Mouse (Mus musculus) CH12.LX (cell line): ENCODE measurements around the gene Entpd2. TPM values are rescaled to one million over a fixed set of nuclear protein-coding genes. Genes with fewer than 3 reads are reported as not detected.
A peak's percentile ranks its signal among the peaks of the same experiment; 100 is the strongest.
"Not testable (repeated sequence)": the region's sequence is repeated elsewhere in the genome, so short reads cannot be mapped to it uniquely, and the experiment has no call there.

Experiments
- DNase-seq: peaks from one replicate; pipeline ENCODE4 v3.0.0-alpha.2; 2013; ENCODE audit errors: extremely low read depth
- H3K27ac ChIP-seq: 2 replicates; pipeline ENCODE4 v1.5.1; 2012; ENCODE audit warnings: low read depth, mild to moderate bottlenecking, control low read depth, moderate library complexity; ENCODE audit not compliant: insufficient read depth
- H3K27me3 ChIP-seq: replicated peaks from 2 replicates; pipeline ENCODE3; 2012; ENCODE audit warnings: inconsistent platforms
- H3K36me3 ChIP-seq, 2 experiments: replicated peaks in 1 of 2; 2 replicates each; pipeline versions ENCODE3 to v1.6.1; 2012; ENCODE audit warnings: inconsistent platforms in 1 of 2, low read length in 1 of 2, mild to moderate bottlenecking in 1 of 2, mixed read lengths in 1 of 2, moderate library complexity in 1 of 2; ENCODE audit not compliant: control insufficient read depth in 1 of 2, insufficient read depth in 1 of 2
- H3K4me1 ChIP-seq, 2 experiments: 2 replicates each; pipeline ENCODE4 v1.6.1; 2012; ENCODE audit warnings: inconsistent platforms in 1 of 2, moderate library complexity in 1 of 2; ENCODE audit not compliant: insufficient read depth in 2 of 2, control insufficient read depth in 1 of 2
- H3K4me2 ChIP-seq: 2 replicates; pipeline ENCODE4 v1.6.1; 2012; ENCODE audit warnings: low read depth, mild to moderate bottlenecking, control low read depth; ENCODE audit not compliant: poor library complexity, insufficient read depth, severe bottlenecking
- H3K4me3 ChIP-seq, 3 experiments: fragments of 150-350 bp in 1 of 3; sonication (generic) in 1 of 3; replicated peaks in 1 of 3; 2 replicates each; pipeline versions ENCODE3 to v1.5.1; 2011 to 2012; ENCODE audit warnings: low read depth in 2 of 3, low read length in 2 of 3, mild to moderate bottlenecking in 2 of 3, moderate library complexity in 2 of 3, control low read depth in 1 of 3, improper control_type of control experiment in 1 of 3, inconsistent platforms in 1 of 3, mixed read lengths in 1 of 3; ENCODE audit not compliant: poor library complexity in 1 of 3
- H3K79me2 ChIP-seq: replicated peaks from 2 replicates; pipeline ENCODE4 v1.6.1; 2012; ENCODE audit warnings: mild to moderate bottlenecking, moderate library complexity; ENCODE audit not compliant: control insufficient read depth, poor library complexity, insufficient read depth, severe bottlenecking; ENCODE audit errors: extremely low read depth
- H3K9ac ChIP-seq: 2 replicates; pipeline ENCODE4 v1.6.1; 2012; ENCODE audit warnings: low read depth, mild to moderate bottlenecking, control low read depth, moderate library complexity; ENCODE audit not compliant: insufficient read depth
- H3K9me3 ChIP-seq: replicated peaks from 2 replicates; pipeline ENCODE3; 2012; ENCODE audit warnings: low read length, inconsistent platforms, mixed read lengths
- BHLHE40 ChIP-seq: IDR thresholded peaks from 2 replicates; pipeline ENCODE4 v1.6.1; 2011; ENCODE audit warnings: mild to moderate bottlenecking, low read depth, low read length, improper control_type of control experiment
- CHD1 ChIP-seq: IDR thresholded peaks from 2 replicates; pipeline ENCODE4 v1.6.1; 2012; ENCODE audit warnings: low read depth, low read length, improper control_type of control experiment, inconsistent platforms
- CHD2 ChIP-seq: IDR thresholded peaks from 2 replicates; pipeline ENCODE4 v1.6.1; 2011; ENCODE audit warnings: low read length, improper control_type of control experiment
- CTCF ChIP-seq, 2 experiments: IDR thresholded peaks in 1 of 2; conservative IDR thresholded peaks in 1 of 2; 2 replicates each; pipeline ENCODE4 v1.5.1; 2011 to 2012; ENCODE audit warnings: low read depth in 2 of 2, low read length in 2 of 2, improper control_type of control experiment in 1 of 2, inconsistent platforms in 1 of 2, mild to moderate bottlenecking in 1 of 2, moderate library complexity in 1 of 2
- E2F4 ChIP-seq: IDR thresholded peaks from 2 replicates; pipeline ENCODE4 v1.6.1; 2011; ENCODE audit warnings: low read depth, low read length, improper control_type of control experiment; ENCODE audit not compliant: insufficient replicate concordance
- EP300 ChIP-seq: IDR thresholded peaks from 2 replicates; pipeline ENCODE4 v1.6.1; 2011; ENCODE audit warnings: low read length, improper control_type of control experiment
- ETS1 ChIP-seq: conservative IDR thresholded peaks from 2 replicates; pipeline ENCODE4 v1.6.1; 2012; ENCODE audit warnings: low read depth, mild to moderate bottlenecking, inconsistent platforms, low read length, improper control_type of control experiment, moderate library complexity
- GABPA ChIP-seq: IDR thresholded peaks from 2 replicates; pipeline ENCODE4 v1.6.1; 2012; ENCODE audit warnings: low read depth, low read length, improper control_type of control experiment, inconsistent platforms; ENCODE audit not compliant: insufficient replicate concordance
- HCFC1 ChIP-seq: IDR thresholded peaks from 2 replicates; pipeline ENCODE4 v1.6.1; 2012; ENCODE audit warnings: low read depth, mild to moderate bottlenecking, inconsistent platforms, low read length, improper control_type of control experiment
- IRF4 ChIP-seq: IDR thresholded peaks from 2 replicates; pipeline ENCODE4 v1.6.1; 2014; ENCODE audit warnings: low read depth, mild to moderate bottlenecking, inconsistent platforms, low read length, improper control_type of control experiment
- JUN ChIP-seq: IDR thresholded peaks from 2 replicates; pipeline ENCODE4 v1.6.1; 2011; ENCODE audit warnings: low read depth, mild to moderate bottlenecking, low read length, improper control_type of control experiment, moderate library complexity; ENCODE audit not compliant: insufficient read depth
- JUND ChIP-seq: conservative IDR thresholded peaks from 2 replicates; pipeline ENCODE4 v1.6.1; 2011; ENCODE audit warnings: low read depth, low read length, improper control_type of control experiment
- KAT2A ChIP-seq: IDR thresholded peaks from 2 replicates; pipeline ENCODE4 v1.6.1; 2012; ENCODE audit warnings: low read length, improper control_type of control experiment, inconsistent platforms; ENCODE audit not compliant: insufficient replicate concordance
- MAX ChIP-seq: IDR thresholded peaks from 2 replicates; pipeline ENCODE4 v1.6.1; 2011; ENCODE audit warnings: low read length, improper control_type of control experiment
- MAZ ChIP-seq: IDR thresholded peaks from 2 replicates; pipeline ENCODE4 v1.6.1; 2012; ENCODE audit warnings: low read depth, mild to moderate bottlenecking, inconsistent platforms, low read length, improper control_type of control experiment, moderate library complexity
- MEF2A ChIP-seq: IDR thresholded peaks from 2 replicates; pipeline ENCODE4 v1.6.1; 2014; ENCODE audit warnings: low read depth, mild to moderate bottlenecking, inconsistent platforms, low read length, improper control_type of control experiment, borderline replicate concordance
- MXI1 ChIP-seq: IDR thresholded peaks from 2 replicates; pipeline ENCODE4 v1.6.1; 2011; ENCODE audit warnings: mild to moderate bottlenecking, low read depth, low read length, improper control_type of control experiment
- MYC ChIP-seq: IDR thresholded peaks from 2 replicates; pipeline ENCODE4 v1.6.1; 2011; ENCODE audit warnings: low read depth, mild to moderate bottlenecking, improper control_type of control experiment, low read length
- NELFE ChIP-seq: IDR thresholded peaks from 2 replicates; pipeline ENCODE4 v1.6.1; 2011; ENCODE audit warnings: low read depth, low read length, improper control_type of control experiment
- PAX5 ChIP-seq: IDR thresholded peaks from 2 replicates; pipeline ENCODE4 v1.6.1; 2012; ENCODE audit warnings: low read length, inconsistent platforms, mixed read lengths
- POLR2AphosphoS2 ChIP-seq: IDR thresholded peaks from 2 replicates; pipeline ENCODE4 v1.6.1; 2011; ENCODE audit warnings: low read depth, low read length, improper control_type of control experiment
- RAD21 ChIP-seq: IDR thresholded peaks from 2 replicates; pipeline ENCODE4 v1.6.1; 2011; ENCODE audit warnings: low read depth, mild to moderate bottlenecking, low read length, improper control_type of control experiment, moderate library complexity
- SMC3 ChIP-seq: IDR thresholded peaks from 2 replicates; pipeline ENCODE4 v1.6.1; 2011; ENCODE audit warnings: low read depth, low read length, improper control_type of control experiment
- TBP ChIP-seq: conservative IDR thresholded peaks from 2 replicates; pipeline ENCODE4 v1.6.1; 2011; ENCODE audit warnings: low read depth, low read length, improper control_type of control experiment
- TCF12 ChIP-seq: IDR thresholded peaks from 2 replicates; pipeline ENCODE4 v1.6.1; 2014; ENCODE audit warnings: low read depth, mild to moderate bottlenecking, inconsistent platforms, low read length, improper control_type of control experiment
- UBTF ChIP-seq: IDR thresholded peaks from 2 replicates; pipeline ENCODE4 v1.6.1; 2012; ENCODE audit warnings: low read depth, mild to moderate bottlenecking, inconsistent platforms, low read length, improper control_type of control experiment, moderate library complexity
- ZC3H11A ChIP-seq: IDR thresholded peaks from 2 replicates; pipeline ENCODE4 v1.6.1; 2012; ENCODE audit warnings: low read depth, mild to moderate bottlenecking, inconsistent platforms, low read length, improper control_type of control experiment
- ZMIZ1 ChIP-seq: IDR thresholded peaks from 2 replicates; pipeline ENCODE4 v1.6.1; 2012; ENCODE audit warnings: low read depth, mild to moderate bottlenecking, inconsistent platforms, low read length, improper control_type of control experiment
- ZNF384 ChIP-seq: IDR thresholded peaks from 2 replicates; pipeline ENCODE4 v1.6.1; 2012; ENCODE audit warnings: low read depth, low read length, improper control_type of control experiment, inconsistent platforms
- dilution Hi-C: fragments of 300-500 bp; cut with MboI; formaldehyde crosslinking; loops from 2 replicates; pipeline ENCODE4 v1.14.3; 2020; ENCODE audit warnings: low sequenced_read_pairs; ENCODE audit not compliant: extremely low pct_unique_long_range_greater_than_20kb, extremely low pct_ligation_motif_present
- in situ Hi-C: fragments of 300-500 bp; cut with MboI; formaldehyde crosslinking; loops from 3 replicates; pipeline ENCODE4 v1.14.3; 2019; ENCODE audit warnings: low sequenced_read_pairs, low pct_ligation_motif_present, low pct_unique_long_range_greater_than_20kb, mixed read lengths
- polyA plus RNA-seq: library from polyadenylated mRNA; unstranded; fragments of >175 nt; gene quantifications from 2 replicates; pipeline ENCODE4 v1.2.1, GENCODE M21; 2012; ENCODE audit warnings: low read depth; ENCODE audit not compliant: insufficient read length
- total RNA-seq, 2 experiments: library from RNA; depleted of rRNA; stranded (reverse); fragments of 300-350 nt in 1 of 2; fragments of >200 nt in 1 of 2; gene quantifications; 2 replicates each; pipeline ENCODE4 v1.2.3; 2012 to 2014

The Entpd2 gene
- total and polyA plus RNA-seq, 3 experiments = not detected

GRCm38 (mm10) chr2:25413436-25413835 is 17.8 kb downstream of the Entpd2 start:
- peaks cover 66% of the 10 kb centered on the region for H3K27me3 ChIP-seq
- H3K79me2 ChIP-seq, H3K4me1 ChIP-seq, DNase-seq, in situ Hi-C loops, H3K36me3 ChIP-seq, H3K4me2 ChIP-seq, H3K9me3 ChIP-seq, H3K9ac ChIP-seq, dilution Hi-C loops, H3K4me3 ChIP-seq, H3K27ac ChIP-seq: not testable (repeated sequence)
- TF ChIP-seq CTCF (conservative IDR thresholded peaks at IDR 0.05 in 1 of 2, IDR thresholded peaks at IDR 0.05 in 1 of 2; ENCODE audit: low read depth in 2 of 2, low read length in 2 of 2) = peak in 1 of 2 experiments; percentile 52; a peak in 2 of 4 replicates
- TF ChIP-seq RAD21 = peak; percentile 26

GRCm38 (mm10) chr2:25417426-25417825 is 21.8 kb downstream of the Entpd2 start:
- dilution Hi-C loops = no loop called here

GRCm38 (mm10) chr2:25421896-25422295 is 26.2 kb downstream of the Entpd2 start:
- Histone ChIP-seq H3K4me3 (no peak overlapping the region), H3K36me3 (no peaks in the 10 kb centered on the region), H3K9ac (no peak overlapping the region), H3K79me2 (no peaks in the 10 kb centered on the region), H3K27me3 (peaks cover 16% of the 10 kb centered on the region), H3K27ac (no peak overlapping the region), H3K4me2 (0 out of 2 replicates have a peak overlapping the region, but pooled peaks have one; percentile 30), H3K9me3 (peaks cover 3% of the 10 kb centered on the region), H3K4me1 (peaks cover 19 to 54% of the 10 kb centered on the region in 2 experiments)
- DNase-seq = peak; percentile 77
- in situ Hi-C loops (loop anchor here (10.0 kb wide), 1 partner anchor 133 kb away; the partner anchor contains the start of gene Edf1), dilution Hi-C loops (no loop called here)
- TF ChIP-seq E2F4 (no peak), MAZ (peak; percentile 91), UBTF (no peak), ETS1 (no peak), HCFC1 (no peak), CHD2 (peak; percentile 81), ZMIZ1 (no peak), KAT2A (no peak), GABPA (no peak), TBP (no peak), SMC3 (peak; percentile 86), ZC3H11A (peak; percentile 27; the same call in 1 of the 2 replicates), MXI1 (no peak), NELFE (no peak), PAX5 (no peak), TCF12 (no peak), RAD21 (peak; percentile 74), IRF4 (no peak), EP300 (no peak)

More at GRCm38 (mm10) chr2:25417426-25417825, 21.8 kb downstream of the Entpd2 start:
- Histone ChIP-seq H3K4me3 (no peak overlapping the region), H3K4me1 (peaks cover 5 to 13% of the 10 kb centered on the region in 2 experiments), H3K9ac (no peak overlapping the region), H3K27ac (no peak overlapping the region), H3K4me2 (no peak overlapping the region), H3K79me2 (no peaks in the 10 kb centered on the region)
- in situ Hi-C loops = no loop called here
- no peak for TF ChIP-seq E2F4
- TF ChIP-seq MXI1 = no peak
- no peak for TF ChIP-seq MAX
- no peak for TF ChIP-seq JUN
- TF ChIP-seq MYC = no peak
- TF ChIP-seq MEF2A = no peak
- TF ChIP-seq EP300 = no peak
- TF ChIP-seq MAZ = no peak
- TF ChIP-seq KAT2A = no peak
- no peak for TF ChIP-seq CTCF (conservative IDR thresholded peaks at IDR 0.05 in 1 of 2, IDR thresholded peaks at IDR 0.05 in 1 of 2; ENCODE audit: low read depth in 2 of 2, low read length in 2 of 2)
- TF ChIP-seq CHD1 = no peak
- no peak for TF ChIP-seq ZNF384
- TF ChIP-seq POLR2AphosphoS2 = no peak
- no peak for TF ChIP-seq JUND
- no peak for TF ChIP-seq ZMIZ1
- TF ChIP-seq BHLHE40 = no peak
- TF ChIP-seq, all 38 proteins: peak for 0
- Histone ChIP-seq H3K9me3 (no peaks in the 10 kb centered on the region), H3K27me3 (peaks cover 42% of the 10 kb centered on the region), H3K36me3 (no peaks in the 10 kb centered on the region)
- DNase-seq = no peak
